Mouse (Mus musculus) MEL (cell line): ENCODE measurements at regions not wholly inside any gene's neighbourhood (a gene's known extent, or its start where the extent isn't known, plus 50 kb on each side); places are given as distances from the start of the nearest gene placed in this dataset.

Source experiments
- CTCF ChIP-seq, 3 experiments: IDR thresholded peaks in 2 of 3; conservative IDR thresholded peaks in 1 of 3; 2 replicates each; pipeline ENCODE4 v1.5.1; 2011 to 2012; ENCODE audit warnings: low read length in 3 of 3, low read depth in 2 of 3, mild to moderate bottlenecking in 2 of 3, improper control_type of control experiment in 1 of 3, inconsistent platforms in 1 of 3, mixed read lengths in 1 of 3, moderate library complexity in 1 of 3; ENCODE audit not compliant: control insufficient read depth in 1 of 3, insufficient read depth in 1 of 3, poor library complexity in 1 of 3, severe bottlenecking in 1 of 3
- ELF1 ChIP-seq: IDR thresholded peaks from 2 replicates; pipeline ENCODE4 v1.6.1; 2014; ENCODE audit warnings: low read depth, mild to moderate bottlenecking, inconsistent platforms, low read length, improper control_type of control experiment, moderate library complexity
- NRF1 ChIP-seq: IDR thresholded peaks from 2 replicates; pipeline ENCODE4 v1.6.1; 2014; ENCODE audit warnings: low read depth, mild to moderate bottlenecking, inconsistent platforms, low read length, improper control_type of control experiment, moderate library complexity; ENCODE audit not compliant: poor library complexity, insufficient read depth, severe bottlenecking

DNA sequence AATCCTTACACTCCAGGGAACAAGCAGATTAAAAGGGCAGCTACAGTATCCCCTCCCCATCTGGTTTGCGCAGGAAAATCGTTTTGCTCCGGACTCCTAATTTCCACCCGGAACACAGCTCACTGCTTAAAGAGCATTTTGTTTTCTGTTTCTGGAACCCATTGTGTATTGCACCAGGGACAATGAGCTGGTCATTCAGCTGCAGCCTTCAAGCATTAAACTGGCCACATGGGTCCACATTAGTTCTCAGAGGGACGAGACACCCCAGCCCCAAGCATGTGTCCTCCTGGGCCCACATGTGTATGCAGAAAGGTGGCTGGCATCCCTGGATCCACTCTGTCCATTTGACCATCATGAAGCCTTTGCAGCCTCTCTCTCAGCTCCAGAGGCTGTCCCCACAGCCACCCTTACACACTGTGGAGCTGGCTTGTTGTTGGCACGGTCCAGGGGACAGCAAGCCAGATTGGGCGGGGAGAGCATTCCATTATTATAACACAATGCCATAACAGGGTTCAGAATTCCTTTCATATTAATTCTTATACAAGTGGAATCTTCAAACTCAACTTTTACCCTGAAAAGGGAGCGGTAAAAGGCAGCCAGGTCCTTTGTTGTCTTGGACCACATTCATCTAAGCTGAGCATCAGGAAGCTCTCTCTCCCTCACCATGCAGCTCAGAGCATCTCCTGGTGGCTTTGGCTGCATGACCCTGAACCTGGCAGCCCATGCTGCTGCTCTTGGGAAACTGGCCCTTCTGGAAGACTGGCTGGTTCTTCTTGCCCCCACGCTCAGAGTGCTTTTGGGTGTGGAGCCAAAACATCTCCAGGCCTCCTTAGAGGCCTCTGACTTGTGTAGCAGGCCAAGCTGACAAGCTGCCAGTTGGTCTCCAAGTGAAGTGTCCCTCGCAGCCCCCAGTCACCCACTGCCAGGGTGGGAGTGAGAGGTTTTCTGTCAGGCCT, 373.4 kb downstream of the Foxo1 start:
- TF ChIP-seq NRF1 = no peak
- TF ChIP-seq CTCF (IDR thresholded peaks at IDR 0.05 in 2 of 3, conservative IDR thresholded peaks at IDR 0.05 in 1 of 3; ENCODE audit: control insufficient read depth in 1 of 3, insufficient read depth in 1 of 3, low read depth in 2 of 3, low read length in 3 of 3, poor library complexity in 1 of 3, severe bottlenecking in 1 of 3) = no peak
- TF ChIP-seq ELF1 = no peak
